Mouse (Mus musculus): ENCODE results near the gene Vmn1r184.
"Not testable (repeated sequence)": the region's sequence is repeated elsewhere in the genome, so short reads cannot be mapped to it uniquely, and the experiment has no call there.

The Vmn1r184 gene

DNA sequence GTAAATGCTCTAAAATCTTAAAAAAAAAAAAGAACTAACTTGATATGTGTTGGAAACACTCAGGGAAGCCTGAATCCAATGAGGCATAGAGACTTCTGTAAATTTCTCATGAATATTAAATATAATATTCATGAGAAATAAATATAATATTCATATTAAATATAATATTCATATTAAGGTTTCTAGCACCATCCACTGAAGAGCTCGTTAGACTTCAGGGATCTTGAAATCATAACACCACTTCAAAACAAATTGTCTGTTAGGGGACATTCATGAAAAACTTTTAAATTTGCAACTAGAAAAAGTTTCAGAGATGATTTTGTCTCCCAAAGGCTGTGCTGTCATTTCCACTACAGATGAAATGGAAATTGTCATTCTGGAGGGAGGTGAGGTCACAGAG, at the start of gene Vmn1r184:
Gene Vmn1r184 (plus strand): TSS at position 301 of the 400 bp plus-strand sequence.
- DNase-seq (ENCODE audit: low spot score), result not testable (repeated sequence)

DNA sequence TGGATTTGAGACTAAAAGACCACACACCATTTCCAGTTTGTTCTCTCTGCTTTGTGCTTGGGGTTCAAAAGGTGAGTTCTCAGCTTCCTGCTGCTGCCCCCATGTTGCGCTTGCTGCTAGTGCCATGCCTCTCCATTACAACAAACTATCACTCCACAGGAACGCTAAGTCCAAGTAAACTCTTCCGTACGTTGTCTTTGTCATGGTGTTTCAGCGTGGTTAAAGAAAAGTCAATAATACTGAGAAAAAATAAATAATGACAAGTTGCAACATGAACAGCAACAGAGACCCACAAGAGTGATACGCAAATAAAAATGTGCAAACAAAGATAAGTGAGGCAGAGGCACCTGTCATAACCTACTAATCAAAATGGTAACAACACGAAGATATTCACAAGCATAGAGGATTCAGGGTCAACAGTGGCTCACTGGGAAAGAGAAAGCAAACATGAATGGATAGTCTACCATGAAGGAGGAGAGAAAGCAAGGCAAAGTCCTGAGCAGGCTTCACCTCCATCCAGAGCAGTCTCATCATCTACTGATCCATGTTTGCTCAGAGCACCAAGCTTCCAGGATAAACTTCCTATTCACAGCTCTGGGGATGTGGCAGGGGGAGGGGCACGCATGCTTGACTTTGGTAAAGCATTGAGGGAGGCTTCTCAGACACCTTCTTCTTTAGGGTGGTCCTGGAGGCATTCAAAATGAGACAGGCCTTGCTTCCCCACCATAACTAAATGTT, 43.5 kb downstream of the Vmn1r184 start:
- DNase-seq (ENCODE audit: low spot score), result not testable (repeated sequence)

DNA sequence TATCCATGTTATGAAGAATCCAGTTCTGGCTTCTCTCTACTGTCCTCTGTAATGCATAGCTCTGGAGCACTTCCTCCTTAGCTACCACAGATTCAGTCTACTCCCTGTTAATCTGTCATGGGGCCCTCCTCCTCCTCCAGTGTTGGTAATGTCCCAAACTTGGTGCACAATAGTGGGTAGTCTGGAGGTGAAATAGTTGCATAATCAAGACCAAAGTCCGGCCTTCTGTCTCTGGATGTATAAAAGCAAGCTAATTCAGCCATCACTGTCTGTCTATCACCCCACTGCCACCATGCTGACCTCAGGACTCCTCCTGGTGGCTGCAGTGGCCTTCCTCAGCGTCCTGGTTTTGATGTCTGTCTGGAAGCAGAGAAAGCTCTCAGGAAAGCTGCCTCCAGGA, 46.8 kb downstream of the Vmn1r184 start, which contains the start of gene Cyp2a4:
Gene Cyp2a4 (plus strand): TSS at position 244 of the 400 bp plus-strand sequence.
- not testable (repeated sequence) for DNase-seq (ENCODE audit: low spot score)

DNA sequence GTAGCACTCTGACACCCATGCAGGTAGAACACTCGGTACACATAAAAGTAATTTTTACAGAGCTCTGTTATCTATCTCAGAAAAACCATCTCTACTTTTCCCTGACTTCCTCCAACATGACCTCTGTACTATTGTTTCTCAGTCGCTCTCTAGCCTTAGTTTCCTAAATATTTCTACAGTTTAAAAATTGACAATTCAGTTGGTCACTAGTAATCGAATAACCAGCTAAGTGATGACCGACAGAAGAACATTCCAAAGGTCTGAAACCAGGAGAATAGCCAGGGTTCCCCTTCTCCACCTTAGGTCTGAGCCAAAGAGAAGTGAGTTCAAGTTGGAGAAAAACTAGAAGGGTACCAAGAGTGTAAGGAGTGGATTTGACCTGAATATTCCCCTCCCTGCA, 51.7 kb downstream of the Vmn1r184 start:
- DNase-seq (ENCODE audit: low spot score), result not testable (repeated sequence)

DNA sequence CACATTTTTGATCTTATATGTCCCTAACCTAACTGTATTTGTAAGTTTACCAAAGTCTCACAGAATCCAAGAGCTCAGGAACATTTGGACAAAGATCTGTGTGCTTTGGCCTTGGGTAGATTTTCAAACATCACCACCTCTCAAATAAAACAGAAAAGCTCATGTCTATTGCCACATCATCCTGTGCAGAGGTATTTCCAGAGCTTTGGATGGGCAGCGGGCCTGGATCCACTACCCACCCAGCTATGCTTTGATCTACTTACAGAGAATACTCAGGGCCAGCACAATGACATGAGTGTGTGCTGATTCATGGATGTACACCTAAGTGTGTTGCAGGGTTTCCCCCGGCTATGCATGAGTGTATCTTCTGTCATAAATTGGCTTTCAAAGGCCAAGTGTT, 55.1 kb downstream of the Vmn1r184 start:
- DNase-seq (ENCODE audit: low spot score), result not testable (repeated sequence)

DNA sequence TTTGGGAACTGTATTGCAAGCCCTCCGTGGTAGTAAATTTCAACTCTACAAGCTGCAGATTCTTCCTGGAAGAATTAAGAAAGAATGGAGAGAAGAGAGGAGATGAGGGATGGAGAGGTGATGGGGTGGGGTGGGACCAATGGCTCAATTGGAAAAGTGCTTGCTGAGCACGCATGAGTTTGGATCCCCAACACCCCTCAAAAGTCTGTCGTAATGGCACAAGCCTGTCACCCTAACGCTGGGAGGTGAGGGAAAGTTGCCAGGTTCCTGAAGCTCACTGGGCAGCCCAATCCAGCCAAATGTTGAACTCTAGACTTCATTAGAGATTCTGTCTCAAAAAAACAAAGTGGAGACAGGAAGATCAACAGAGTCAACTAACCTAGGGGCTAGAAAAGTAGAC, 55.7 kb downstream of the Vmn1r184 start:
- not testable (repeated sequence) for DNase-seq (ENCODE audit: low spot score)
